In the genomic region with DNA sequence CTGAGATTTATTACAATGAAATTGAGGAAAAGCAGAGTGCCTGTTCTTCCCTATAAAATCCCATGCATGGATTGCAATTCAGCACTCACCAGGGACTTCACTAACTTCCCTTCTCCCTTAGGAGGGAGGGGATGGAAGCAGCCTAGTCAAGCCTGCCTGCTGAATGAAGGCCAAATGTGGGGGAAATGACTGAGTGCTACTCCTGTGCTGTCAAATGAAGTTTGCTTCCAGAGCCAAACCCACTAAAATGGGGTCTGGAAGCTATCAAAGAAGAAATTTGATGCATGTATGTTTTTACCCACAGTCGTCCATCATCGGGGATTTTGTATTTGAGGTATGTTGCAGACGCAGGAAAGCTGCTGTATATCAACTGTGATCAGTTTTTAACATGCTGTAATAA, we compare ENCODE assay signal across 30 mouse cellular contexts. TPM values are rescaled to one million over a fixed set of nuclear protein-coding genes. Genes with fewer than 3 reads are reported as not detected.
DNase-seq lines count a peak whose midpoint lies in the region; ATAC-seq and TF ChIP-seq lines count a peak whose summit lies in the region.
"Had no signal": no experiment of that assay in that cellular context is flagged by ENCODE, and none has a peak within 500 bp of the region (broad histone marks: within the 10 kb centered on the region; RNA-seq: fewer than 3 reads in every experiment).

No protein-coding gene starts in this region.

- H3K9me3 ChIP-seq in stomach, embryonic 14.5 days (ENCODE audit: control insufficient read depth, low read depth, low read length), result no peaks in the 10 kb centered on the region
- no peaks in the 10 kb centered on the region for H3K9me3 ChIP-seq in stomach, postnatal 0 days (ENCODE audit: control insufficient read depth, low read length)
- no peaks in the 10 kb centered on the region for H3K9me3 ChIP-seq in embryonic facial prominence, embryonic 12.5 days
- H3K9me3 ChIP-seq in limb, embryonic 11.5 days (ENCODE audit: control insufficient read depth, low read length), result no peaks in the 10 kb centered on the region
- H3K9me3 ChIP-seq: forebrain, embryonic 13.5 days; heart, embryonic 10.5 days; heart, embryonic 15.5 days; lung, embryonic 15.5 days; midbrain, embryonic 12.5 days; neural tube, embryonic 12.5 days; stomach, embryonic 15.5 days had no signal

- no peak for TF ChIP-seq EP300 in stomach, postnatal 0 days (optimal IDR thresholded peaks at IDR 0.05)

- no peak overlapping the region for H3K4me3 ChIP-seq in stomach, embryonic 14.5 days (ENCODE audit: low read depth, low read length)
- no peak overlapping the region for H3K4me3 ChIP-seq in stomach, postnatal 0 days (ENCODE audit: low read depth, low read length)
- no peak overlapping the region for H3K4me3 ChIP-seq in embryonic facial prominence, embryonic 12.5 days
- no peak overlapping the region for H3K4me3 ChIP-seq in limb, embryonic 11.5 days (ENCODE audit: low read depth, low read length)
- H3K4me3 ChIP-seq in thymus, adult 2 months (ENCODE audit: control insufficient read depth, insufficient read depth, low read length), result no peak overlapping the region
- H3K4me3 ChIP-seq: forebrain, embryonic 13.5 days; heart, embryonic 10.5 days; heart, embryonic 15.5 days; lung, embryonic 15.5 days; midbrain, embryonic 12.5 days; myocyte; neural tube, embryonic 12.5 days; stomach, embryonic 15.5 days had no signal

- no peak overlapping the region for H3K27ac ChIP-seq in stomach, embryonic 14.5 days (ENCODE audit: low read length)
- H3K27ac ChIP-seq in stomach, postnatal 0 days (replicated peaks), result no peak overlapping the region
- no peak overlapping the region for H3K27ac ChIP-seq in embryonic facial prominence, embryonic 12.5 days
- H3K27ac ChIP-seq in limb, embryonic 11.5 days (replicated peaks; ENCODE audit: low read depth, low read length), result no peak overlapping the region
- no peak overlapping the region for H3K27ac ChIP-seq in thymus, adult 2 months (ENCODE audit: control insufficient read depth, insufficient read depth, low read length)
- H3K27ac ChIP-seq: forebrain, embryonic 13.5 days; heart, embryonic 10.5 days; heart, embryonic 15.5 days; lung, embryonic 15.5 days; midbrain, embryonic 12.5 days; neural tube, embryonic 12.5 days; stomach, embryonic 15.5 days had no signal

- H3K27me3 ChIP-seq in stomach, embryonic 14.5 days (ENCODE audit: control insufficient read depth, insufficient read depth, low read length), result no peaks in the 10 kb centered on the region
- H3K27me3 ChIP-seq in stomach, postnatal 0 days (ENCODE audit: control insufficient read depth, insufficient read depth, low read length), result no peaks in the 10 kb centered on the region
- no peaks in the 10 kb centered on the region for H3K27me3 ChIP-seq in embryonic facial prominence, embryonic 12.5 days
- no peaks in the 10 kb centered on the region for H3K27me3 ChIP-seq in limb, embryonic 11.5 days (ENCODE audit: control insufficient read depth, insufficient read depth, low read length)
- H3K27me3 ChIP-seq in thymus, adult 2 months (ENCODE audit: control insufficient read depth, insufficient read depth, low read length), result no peaks in the 10 kb centered on the region
- H3K27me3 ChIP-seq: forebrain, embryonic 13.5 days; heart, embryonic 15.5 days; lung, embryonic 15.5 days; neural tube, embryonic 12.5 days; stomach, embryonic 15.5 days had no signal

- H3K4me1 ChIP-seq in stomach, embryonic 14.5 days (ENCODE audit: control insufficient read depth, insufficient read depth, low read length), result no peaks in the 10 kb centered on the region
- H3K4me1 ChIP-seq in stomach, postnatal 0 days (replicated peaks; ENCODE audit: control insufficient read depth, insufficient read depth), result no peaks in the 10 kb centered on the region
- no peaks in the 10 kb centered on the region for H3K4me1 ChIP-seq in embryonic facial prominence, embryonic 12.5 days
- no peaks in the 10 kb centered on the region for H3K4me1 ChIP-seq in limb, embryonic 11.5 days (ENCODE audit: control insufficient read depth, insufficient read depth, low read length)
- H3K4me1 ChIP-seq in thymus, adult 2 months (replicated peaks; ENCODE audit: control insufficient read depth, insufficient read depth, low read length), result no peaks in the 10 kb centered on the region
- H3K4me1 ChIP-seq: forebrain, embryonic 13.5 days; heart, embryonic 10.5 days; heart, embryonic 15.5 days; lung, embryonic 15.5 days; midbrain, embryonic 12.5 days; neural tube, embryonic 12.5 days; stomach, embryonic 15.5 days had no signal

- DNase-seq in stomach, postnatal 0 days (ENCODE audit: low spot score), result no peak
- peak; percentile 32 for DNase-seq in limb, embryonic 11.5 days (ENCODE audit: low spot score)
- no peak for DNase-seq in thymus, adult 2 months
- no peak for DNase-seq in spleen, postnatal 14 days (ENCODE audit: low spot score in 2 of 2)
- no peak for DNase-seq in spleen, adult 12 weeks (ENCODE audit: low spot score)
- DNase-seq: adrenal gland, adult 8-10 months; B cell, adult 2 months; cerebellum, adult 11 months; cerebellum, adult 9-11 months; gastrocnemius, postnatal 25 days; heart, adult 11 months; kidney, postnatal 14 days; layer of hippocampus, adult 9-11 months; right cerebral cortex, postnatal 4 days; thymus, postnatal 25 days had no signal

- H3K9ac ChIP-seq in stomach, embryonic 14.5 days (replicated peaks; ENCODE audit: low read depth, low read length), result no peak overlapping the region
- H3K9ac ChIP-seq in stomach, postnatal 0 days (ENCODE audit: low read length), result no peak overlapping the region
- H3K9ac ChIP-seq in embryonic facial prominence, embryonic 12.5 days, result no peak overlapping the region
- no peak overlapping the region for H3K9ac ChIP-seq in limb, embryonic 11.5 days (ENCODE audit: low read length)
- H3K9ac ChIP-seq: forebrain, embryonic 13.5 days; heart, embryonic 15.5 days; lung, embryonic 15.5 days; midbrain, embryonic 12.5 days; neural tube, embryonic 12.5 days; stomach, embryonic 15.5 days had no signal

- peak; percentile 53; the same call in 1 of the 2 replicates for ATAC-seq in stomach, embryonic 14.5 days (ENCODE audit: insufficient number of reproducible peaks, insufficient read depth, low FRiP score, low read depth)
- ATAC-seq in stomach, postnatal 0 days (ENCODE audit: low FRiP score, low TSS enrichment), result no peak
- 0 out of 2 replicates have a peak, but pooled peaks have one; percentile 47 for ATAC-seq in embryonic facial prominence, embryonic 12.5 days (ENCODE audit: insufficient number of reproducible peaks, insufficient read depth, low FRiP score, low TSS enrichment)
- ATAC-seq in limb, embryonic 11.5 days (ENCODE audit: insufficient number of reproducible peaks, low FRiP score, low TSS enrichment, low read depth), result peak; percentile 87; the same call in 1 of the 2 replicates
- ATAC-seq: activated CD4-positive, CD25-positive, alpha-beta regulatory T cell, adult 4 months; forebrain, embryonic 13.5 days; hindbrain, embryonic 16.5 days; intestine, embryonic 16.5 days had no signal

- TF ChIP-seq CTCF in stomach, postnatal 0 days (IDR thresholded peaks at IDR 0.05; ENCODE audit: low read depth), result no peak
- TF ChIP-seq CTCF in thymus, adult 2 months (IDR thresholded peaks at IDR 0.05; ENCODE audit: borderline replicate concordance, control insufficient read depth, extremely low read depth, insufficient read depth, low read length, poor library complexity), result no peak

- no peak overlapping the region for H3K4me2 ChIP-seq in stomach, embryonic 14.5 days (replicated peaks; ENCODE audit: low read depth, low read length)
- no peak overlapping the region for H3K4me2 ChIP-seq in stomach, postnatal 0 days (replicated peaks; ENCODE audit: low read depth)
- H3K4me2 ChIP-seq in embryonic facial prominence, embryonic 12.5 days (replicated peaks), result no peak overlapping the region
- H3K4me2 ChIP-seq in limb, embryonic 11.5 days (ENCODE audit: low read depth, severe bottlenecking), result no peak overlapping the region
- H3K4me2 ChIP-seq: forebrain, embryonic 13.5 days; heart, embryonic 15.5 days; liver, embryonic 11.5 days; lung, embryonic 15.5 days; midbrain, embryonic 12.5 days; neural tube, embryonic 12.5 days; stomach, embryonic 15.5 days had no signal

- H3K36me3 ChIP-seq in stomach, embryonic 14.5 days (ENCODE audit: control insufficient read depth, insufficient read depth, low read length), result no peaks in the 10 kb centered on the region
- H3K36me3 ChIP-seq in stomach, postnatal 0 days (ENCODE audit: control insufficient read depth, insufficient read depth, low read length), result no peaks in the 10 kb centered on the region
- H3K36me3 ChIP-seq in embryonic facial prominence, embryonic 12.5 days, result no peaks in the 10 kb centered on the region
- no peaks in the 10 kb centered on the region for H3K36me3 ChIP-seq in limb, embryonic 11.5 days (ENCODE audit: control insufficient read depth, insufficient read depth, low read length)
- no peaks in the 10 kb centered on the region for H3K36me3 ChIP-seq in thymus, adult 2 months (ENCODE audit: control insufficient read depth, insufficient read depth, low read length)
- H3K36me3 ChIP-seq: heart, embryonic 10.5 days; heart, embryonic 15.5 days; lung, embryonic 15.5 days; midbrain, embryonic 12.5 days; neural tube, embryonic 12.5 days; stomach, embryonic 15.5 days had no signal

- no peak for TF ChIP-seq POLR2A in thymus, adult 2 months (IDR thresholded peaks at IDR 0.05; ENCODE audit: control insufficient read depth, extremely low read depth, insufficient read depth, low read length, poor library complexity)

- WGBS in stomach, embryonic 14.5 days, result 50% methylated on average over 3 of the region's 3 CpGs
- 59% methylated on average over 3 of the region's 3 CpGs for WGBS in stomach, postnatal 0 days
- WGBS in embryonic facial prominence, embryonic 12.5 days, result 43% methylated on average over 3 of the region's 3 CpGs
- WGBS in limb, embryonic 11.5 days, result 36% methylated on average over 3 of the region's 3 CpGs
- WGBS in thymus, adult 2 months, result 94% methylated on average over 3 of the region's 3 CpGs

RNA-seq across cellular contexts. Expression of gene Lhfpl1, which starts 53.0 kb away (rescaled TPM):
- 2.1 and 3.1 TPM in 2 replicates for polyA plus RNA-seq in stomach, embryonic 14.5 days (2014; fragmentation: Nextera tagmentation; extraction: Ambion mirVana)
- polyA plus RNA-seq in stomach, postnatal 0 days (2015; fragmentation: Nextera tagmentation; extraction: Ambion mirVana), result 6.3 and 6.7 TPM in 2 replicates
- polyA plus RNA-seq in embryonic facial prominence, embryonic 12.5 days (2016; fragmentation: Nextera tagmentation; extraction: Ambion mirVana), result 2.4 and 3.0 TPM in 2 replicates
- 2.2 and 2.9 TPM in 2 replicates for polyA plus RNA-seq in limb, embryonic 11.5 days (2014; fragmentation: Nextera tagmentation; extraction: Ambion mirVana)
- polyA plus RNA-seq in thymus, adult 2 months (2012; rRNA removed), result 0.33 and 0.46 TPM in 2 replicates
- polyA plus RNA-seq: heart, embryonic 15.5 days; liver, embryonic 16.5 days had no signal
